Mouse (Mus musculus): ENCODE results near the gene Plppr2.

DNA sequence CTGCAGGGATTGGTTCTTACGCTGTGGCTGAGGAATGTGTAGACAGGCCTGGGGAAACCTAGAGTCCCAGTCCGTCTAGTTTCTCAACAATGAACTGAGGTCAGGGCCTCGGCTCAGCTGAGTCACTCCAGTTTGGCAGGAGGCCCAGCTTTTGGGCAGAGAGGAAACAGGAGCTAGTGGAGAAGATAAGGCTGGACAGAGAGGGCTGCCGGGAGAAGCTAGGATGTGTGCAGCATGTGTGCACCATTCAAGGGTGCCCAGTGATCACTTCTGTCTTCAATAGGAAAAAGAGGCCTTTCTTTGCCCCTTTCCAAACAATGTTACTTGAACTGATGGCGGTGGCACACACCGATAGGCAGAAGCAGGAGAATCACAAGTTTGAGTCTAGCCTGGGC is 12.7 kb upstream of the Plppr2 start:
- TF ChIP-seq EP300 (IDR thresholded peaks at IDR 0.05; ENCODE audit: low read depth) (no peak), CTCF (IDR thresholded peaks at IDR 0.05; ENCODE audit: low read depth) (no peak)

Measured in liver, embryonic 14.5 days (tissue).